Mouse (Mus musculus) liver, embryonic 15.5 days (tissue): ENCODE measurements around the gene Rab39. TPM values are rescaled to one million over a fixed set of nuclear protein-coding genes. Genes with fewer than 3 reads are reported as not detected.
A peak's percentile ranks its signal among the peaks of the same experiment; 100 is the strongest.

Source experiments
- ATAC-seq: fragments of 200-750 bp; cut with Nextera tagmentation; 2 replicates; pipeline ENCODE4 v1.8.0; 2017; ENCODE audit warnings: moderate number of reproducible peaks, mild to moderate bottlenecking, moderate library complexity; ENCODE audit not compliant: insufficient read depth
- H3K27ac ChIP-seq: fragments of 300-500 bp; sonication (generic); replicated peaks from 2 replicates; pipeline ENCODE4 v1.5.1; 2015; ENCODE audit warnings: mild to moderate bottlenecking, inconsistent platforms
- H3K27me3 ChIP-seq: fragments of 300-500 bp; sonication (generic); 2 replicates; pipeline ENCODE4 v1.6.1; 2015; ENCODE audit warnings: mild to moderate bottlenecking, inconsistent platforms
- H3K36me3 ChIP-seq: fragments of 300-500 bp; sonication (generic); replicated peaks from 2 replicates; pipeline ENCODE4 v1.6.1; 2015; ENCODE audit warnings: moderate library complexity, mild to moderate bottlenecking, inconsistent platforms
- H3K4me1 ChIP-seq: fragments of 300-500 bp; sonication (generic); replicated peaks from 2 replicates; pipeline ENCODE4 v1.6.1; 2015; ENCODE audit warnings: inconsistent platforms
- H3K4me2 ChIP-seq: fragments of 300-500 bp; sonication (generic); 2 replicates; pipeline ENCODE4 v1.6.1; 2015; ENCODE audit warnings: moderate library complexity, mild to moderate bottlenecking, inconsistent platforms
- H3K4me3 ChIP-seq: fragments of 300-500 bp; sonication (generic); replicated peaks from 2 replicates; pipeline ENCODE4 v1.5.1; 2015; ENCODE audit warnings: mild to moderate bottlenecking, inconsistent platforms
- H3K9ac ChIP-seq: fragments of 300-500 bp; sonication (generic); 2 replicates; pipeline ENCODE4 v1.6.1; 2015; ENCODE audit warnings: moderate library complexity, mild to moderate bottlenecking, inconsistent platforms
- H3K9me3 ChIP-seq: fragments of 300-500 bp; sonication (generic); replicated peaks from 2 replicates; pipeline ENCODE4 v1.6.1; 2016; ENCODE audit warnings: inconsistent platforms
- WGBS: fragments of 180-500 bp; shearing (Covaris S2); methylation state at CpG from one replicate; pipeline ENCODE4 v1.1.7; 2015; ENCODE audit warnings: mixed read lengths; ENCODE audit not compliant: insufficient replicate concordance; 5-methylcytosine and 5-hydroxymethylcytosine counted together
- polyA plus RNA-seq: library from polyadenylated mRNA; unstranded; fragments of >200 nt; fragmentation: Nextera tagmentation; extraction: Ambion mirVana; gene quantifications from 2 replicates; pipeline ENCODE4 v1.2.1, GENCODE M21; 2015

Rab39 gene
- polyA plus RNA-seq = 0.71 and 0.84 TPM in 2 replicates

DNA sequence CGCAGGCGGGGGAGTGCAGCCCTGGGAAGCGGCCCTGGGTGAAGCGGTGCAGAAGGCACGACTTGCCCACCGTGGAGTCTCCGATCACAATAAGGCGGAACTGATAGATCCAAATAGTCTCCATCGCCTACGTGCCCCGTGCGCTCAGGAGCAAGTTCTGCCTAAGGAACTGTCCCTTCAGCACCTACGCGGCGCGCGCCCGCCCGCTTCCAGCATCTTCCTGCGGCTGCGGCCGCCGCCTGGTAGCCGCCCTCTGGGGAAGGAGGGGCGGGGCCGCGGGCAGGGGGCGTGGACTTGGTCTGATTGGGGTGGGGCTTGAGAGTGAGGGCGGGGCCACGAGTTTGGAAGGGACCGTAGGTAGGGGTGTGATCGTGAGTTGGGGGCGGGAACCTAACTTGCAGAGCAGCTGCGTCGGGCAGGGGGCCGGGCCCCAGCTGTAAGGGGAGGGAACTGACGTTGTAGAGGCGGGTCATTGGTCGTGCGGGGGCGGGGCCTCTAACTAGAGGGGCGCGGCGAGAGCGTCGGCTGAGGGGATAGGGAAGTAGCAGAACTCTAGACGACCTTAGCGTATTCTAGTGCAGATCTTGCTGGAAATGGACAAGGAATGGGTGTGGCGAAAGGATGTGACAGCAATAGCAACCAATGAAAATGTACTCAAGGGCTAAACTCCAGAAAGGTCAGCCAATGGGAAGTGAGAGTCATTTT lies at the start of gene Rab39:
TSS of gene Rab39 (minus strand) at position 241 of the 705 bp plus-strand sequence.
- Histone ChIP-seq H3K4me1 (peaks cover 13% of the 10 kb centered on the region), H3K27me3 (peaks cover 22% of the 10 kb centered on the region), H3K4me2 (peak within 1 kb of the TSS; percentile 65), H3K27ac (no peak within 1 kb of the TSS), H3K9ac (no peak within 1 kb of the TSS; the same call in 1 of the 2 replicates), H3K9me3 (no peaks in the 10 kb centered on the region), H3K4me3 (peak within 1 kb of the TSS; percentile 49), H3K36me3 (no peaks in the 10 kb centered on the region)
- ATAC-seq = peak; percentile 83
- WGBS = 1% methylated on average over 47 of the region's 49 CpGs

DNA sequence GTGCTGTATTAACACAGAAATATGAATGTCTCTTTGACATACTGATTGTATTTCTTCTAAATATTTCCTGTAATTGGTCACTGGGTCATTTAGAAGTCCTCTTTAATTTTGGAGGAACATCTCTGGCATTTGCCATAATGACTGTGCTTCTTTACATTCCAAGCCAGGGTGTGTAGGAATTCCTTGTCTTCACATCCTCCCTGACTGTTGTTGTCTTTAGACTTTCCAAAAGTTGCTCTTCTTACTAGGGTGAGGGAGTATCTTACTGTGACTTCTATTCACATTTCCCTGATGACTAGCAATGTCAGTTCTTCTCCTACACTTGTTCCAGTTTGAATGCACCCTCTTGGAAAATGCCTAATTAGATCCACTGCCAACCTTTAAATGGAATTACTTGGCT lies 48.8 kb upstream of the Rab39 start:
- H3K4me3 ChIP-seq = no peak overlapping the region
- no peak overlapping the region for H3K4me2 ChIP-seq
- no peaks in the 10 kb centered on the region for H3K9me3 ChIP-seq
- H3K9ac ChIP-seq = no peak overlapping the region
- peaks cover 26% of the 10 kb centered on the region for H3K27me3 ChIP-seq
- ATAC-seq = no peak
- no peaks in the 10 kb centered on the region for H3K36me3 ChIP-seq
- no peaks in the 10 kb centered on the region for H3K4me1 ChIP-seq
- no peak overlapping the region for H3K27ac ChIP-seq

DNA sequence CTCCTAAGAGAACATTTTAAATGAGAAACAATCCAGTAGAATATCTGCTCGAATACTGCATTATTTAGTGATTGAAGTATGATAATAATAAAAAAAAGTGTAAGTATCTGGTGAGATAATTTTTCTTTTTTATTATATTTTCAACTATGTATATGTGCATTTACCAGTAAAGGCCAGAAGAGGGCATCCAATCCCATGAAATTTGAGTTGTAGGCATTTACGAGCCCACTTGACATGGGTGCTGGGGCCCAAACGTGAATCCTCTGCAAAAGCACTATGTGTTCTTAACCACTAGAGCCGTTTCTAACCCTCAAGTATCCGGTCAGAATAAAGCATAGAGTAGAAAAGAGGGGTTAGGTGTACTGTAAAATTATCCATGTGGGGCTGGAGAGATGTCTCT lies 44.9 kb upstream of the Rab39 start:
- Histone ChIP-seq H3K9ac (no peak overlapping the region), H3K4me1 (no peaks in the 10 kb centered on the region), H3K4me2 (no peak overlapping the region), H3K36me3 (no peaks in the 10 kb centered on the region), H3K27ac (no peak overlapping the region), H3K4me3 (no peak overlapping the region), H3K27me3 (peaks cover 9% of the 10 kb centered on the region), H3K9me3 (no peaks in the 10 kb centered on the region)
- 26% methylated on average over 5 of the region's 5 CpGs for WGBS
- ATAC-seq = no peak

DNA sequence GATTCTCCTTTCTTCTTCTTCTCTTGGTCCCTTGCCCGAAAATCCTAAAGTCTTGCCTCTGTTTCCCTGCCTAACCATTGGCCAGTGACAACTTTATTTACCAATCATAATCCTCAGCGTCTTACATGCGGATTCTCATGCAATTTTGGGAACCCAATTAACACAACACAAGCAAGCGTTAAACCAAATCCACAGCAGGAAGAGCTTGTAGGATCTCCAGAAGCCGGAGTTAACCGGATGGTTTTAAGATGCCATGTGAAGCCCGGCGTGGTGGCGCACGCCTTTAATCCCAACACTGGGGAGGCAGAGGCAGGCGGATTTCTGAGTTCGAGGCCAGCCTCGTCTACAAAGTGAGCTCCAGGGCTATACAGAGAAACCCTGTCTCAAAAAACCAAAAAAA lies 44.4 kb upstream of the Rab39 start:
- no peak overlapping the region for H3K4me2 ChIP-seq
- H3K36me3 ChIP-seq = no peaks in the 10 kb centered on the region
- no peak for ATAC-seq
- H3K27ac ChIP-seq = no peak overlapping the region
- no peak overlapping the region for H3K4me3 ChIP-seq
- WGBS = 72% methylated on average over 13 of the region's 13 CpGs
- H3K9me3 ChIP-seq = no peaks in the 10 kb centered on the region
- peaks cover 5% of the 10 kb centered on the region for H3K27me3 ChIP-seq
- H3K4me1 ChIP-seq = no peaks in the 10 kb centered on the region
- H3K9ac ChIP-seq = no peak overlapping the region

DNA sequence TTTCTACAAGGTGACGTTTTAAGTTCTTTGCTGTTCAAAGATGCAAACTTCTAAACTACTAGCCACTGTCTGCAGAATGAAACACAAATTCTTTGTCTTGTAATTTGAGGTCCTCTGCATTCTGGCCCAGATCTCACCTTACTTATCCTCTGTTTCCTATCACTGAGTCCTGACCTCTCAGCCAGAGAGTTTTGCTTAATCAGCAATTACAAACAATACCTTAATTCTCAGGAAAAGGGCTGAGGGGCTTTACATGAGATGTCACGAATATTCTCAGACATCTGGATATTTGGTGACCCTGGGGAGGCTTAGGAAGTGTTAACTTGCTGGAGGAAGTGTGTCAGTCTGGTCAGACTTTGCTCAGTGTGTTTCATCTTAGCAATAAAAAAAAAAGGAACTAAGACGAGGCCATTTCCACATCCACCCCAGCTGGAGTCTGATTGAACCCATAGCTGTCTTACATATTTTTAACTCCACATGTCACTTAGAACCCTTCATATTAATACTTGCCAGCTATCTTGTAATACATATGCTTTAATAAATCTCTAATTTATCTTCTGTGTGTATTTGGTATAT lies 34.9 kb upstream of the Rab39 start:
- Histone ChIP-seq H3K27me3 (no peaks in the 10 kb centered on the region), H3K36me3 (no peaks in the 10 kb centered on the region), H3K9ac (no peak overlapping the region), H3K4me2 (no peak overlapping the region), H3K9me3 (no peaks in the 10 kb centered on the region), H3K4me1 (no peaks in the 10 kb centered on the region), H3K27ac (no peak overlapping the region), H3K4me3 (no peak overlapping the region)
- 16% methylated on average over 3 of the region's 3 CpGs for WGBS
- ATAC-seq = no peak

DNA sequence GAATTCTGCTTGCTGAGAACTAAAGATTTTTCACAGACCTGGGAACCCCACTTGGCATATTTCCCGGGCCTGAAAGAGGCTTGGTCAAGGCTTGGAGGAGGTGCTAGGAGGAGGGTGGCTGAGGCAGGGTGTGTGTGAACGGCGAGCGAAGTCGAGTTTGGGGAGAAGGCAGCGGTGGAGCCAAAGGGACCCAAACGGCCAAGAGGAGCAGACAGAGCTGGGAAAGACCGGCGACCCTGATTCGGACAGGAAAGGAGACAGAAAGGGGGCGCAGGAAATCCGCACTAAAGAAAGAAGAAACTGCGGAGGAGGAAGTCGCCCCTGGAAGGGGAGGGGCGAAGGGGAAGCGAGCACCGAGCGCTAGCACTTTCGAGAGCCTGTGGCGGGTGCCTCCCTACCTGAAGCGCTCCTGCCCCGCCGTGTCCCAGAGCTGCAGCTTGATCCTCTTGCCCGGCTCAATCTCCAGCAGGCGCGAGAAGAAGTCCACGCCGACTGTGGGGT lies 491 bp downstream of the Rab39 start:
- H3K4me3 ChIP-seq = peak overlapping the region; percentile 49
- peak; percentile 51 for ATAC-seq
- H3K9me3 ChIP-seq = no peaks in the 10 kb centered on the region
- peaks cover 22% of the 10 kb centered on the region for H3K27me3 ChIP-seq
- peaks cover 13% of the 10 kb centered on the region for H3K4me1 ChIP-seq
- H3K9ac ChIP-seq = no peak overlapping the region; the same call in 1 of the 2 replicates
- H3K36me3 ChIP-seq = no peaks in the 10 kb centered on the region
- WGBS = under 1% methylated on average over 28 of the region's 28 CpGs
- no peak overlapping the region for H3K27ac ChIP-seq
- peak overlapping the region; percentile 65 for H3K4me2 ChIP-seq

DNA sequence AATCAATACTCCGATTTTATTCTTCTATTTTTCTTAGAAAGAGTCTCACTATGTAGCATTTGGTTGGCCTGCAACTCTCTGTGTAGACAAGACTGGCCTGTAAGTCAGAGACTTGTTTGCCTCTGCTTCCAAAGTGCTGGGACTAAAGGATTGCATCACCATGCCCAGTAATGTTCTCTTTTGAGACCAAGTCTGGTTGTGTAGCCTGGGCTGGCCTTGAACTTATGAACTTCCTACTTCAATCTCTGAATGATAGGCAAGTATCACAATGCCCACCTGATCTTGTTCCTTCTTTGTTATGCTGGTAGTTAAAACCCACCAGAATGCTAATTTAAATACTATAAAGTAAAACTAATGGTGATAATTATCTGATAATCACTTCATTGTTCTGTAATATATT lies 3.0 kb downstream of the Rab39 start:
- no peaks in the 10 kb centered on the region for H3K9me3 ChIP-seq
- no peak overlapping the region for H3K27ac ChIP-seq
- no peaks in the 10 kb centered on the region for H3K36me3 ChIP-seq
- peaks cover 22% of the 10 kb centered on the region for H3K27me3 ChIP-seq
- H3K4me2 ChIP-seq = no peak overlapping the region
- no peak overlapping the region for H3K9ac ChIP-seq
- peaks cover 13% of the 10 kb centered on the region for H3K4me1 ChIP-seq
- no peak overlapping the region for H3K4me3 ChIP-seq
- ATAC-seq = no peak
- 62% methylated on average over 1 of the region's 1 CpGs for WGBS

DNA sequence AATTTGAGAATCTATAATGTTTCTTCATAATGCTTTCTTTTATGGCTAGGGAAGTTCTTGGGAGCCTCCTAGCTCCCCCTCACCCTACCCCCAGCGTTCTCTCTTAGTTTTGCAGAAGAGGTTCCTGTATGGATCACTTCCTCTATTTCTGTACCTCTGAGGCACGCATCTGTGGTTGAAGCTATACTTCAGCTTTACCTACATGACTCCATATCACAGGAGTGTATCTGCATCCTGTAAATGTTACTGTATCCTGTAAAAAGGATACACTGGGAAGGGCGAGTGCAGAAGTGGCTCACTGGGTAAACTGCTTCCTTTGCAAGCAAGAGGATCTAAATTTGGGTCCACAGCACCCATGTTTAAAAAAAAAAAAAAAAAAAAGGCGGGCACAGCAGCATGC lies 5.5 kb downstream of the Rab39 start:
- H3K9ac ChIP-seq = no peak overlapping the region
- H3K27ac ChIP-seq = no peak overlapping the region
- no peak overlapping the region for H3K4me3 ChIP-seq
- H3K36me3 ChIP-seq = no peaks in the 10 kb centered on the region
- no peaks in the 10 kb centered on the region for H3K9me3 ChIP-seq
- H3K4me1 ChIP-seq = peaks cover 2% of the 10 kb centered on the region; the same call in 1 of the 2 replicates
- H3K4me2 ChIP-seq = no peak overlapping the region
- H3K27me3 ChIP-seq = peaks cover 10% of the 10 kb centered on the region
- WGBS = 16% methylated on average over 4 of the region's 4 CpGs
- ATAC-seq = no peak

DNA sequence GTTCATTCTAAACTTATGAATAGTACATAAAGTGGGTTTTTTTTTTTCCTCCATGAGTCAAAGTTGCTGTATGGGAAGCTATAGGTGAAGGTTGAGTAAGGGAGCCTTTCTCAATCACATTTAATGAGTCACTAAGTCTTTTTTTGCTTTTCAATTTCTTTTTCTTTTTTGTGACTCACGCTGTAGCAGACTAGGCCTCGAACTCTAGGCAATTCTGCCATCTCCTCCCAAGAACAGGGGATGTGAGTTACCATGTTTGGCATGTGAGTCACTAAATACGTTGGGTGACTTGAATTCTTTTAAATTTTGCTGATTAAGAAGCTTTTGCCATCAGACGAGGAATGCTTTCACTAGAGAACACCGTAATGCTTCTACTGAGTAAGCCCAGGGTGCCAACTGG lies 10.2 kb downstream of the Rab39 start:
- H3K27me3 ChIP-seq = no peaks in the 10 kb centered on the region
- WGBS = 73% methylated on average over 5 of the region's 5 CpGs
- no peak overlapping the region for H3K9ac ChIP-seq
- H3K4me2 ChIP-seq = no peak overlapping the region
- no peak overlapping the region for H3K27ac ChIP-seq
- no peak overlapping the region for H3K4me3 ChIP-seq
- no peak for ATAC-seq
- H3K36me3 ChIP-seq = no peaks in the 10 kb centered on the region
- H3K9me3 ChIP-seq = no peaks in the 10 kb centered on the region
- H3K4me1 ChIP-seq = no peaks in the 10 kb centered on the region

DNA sequence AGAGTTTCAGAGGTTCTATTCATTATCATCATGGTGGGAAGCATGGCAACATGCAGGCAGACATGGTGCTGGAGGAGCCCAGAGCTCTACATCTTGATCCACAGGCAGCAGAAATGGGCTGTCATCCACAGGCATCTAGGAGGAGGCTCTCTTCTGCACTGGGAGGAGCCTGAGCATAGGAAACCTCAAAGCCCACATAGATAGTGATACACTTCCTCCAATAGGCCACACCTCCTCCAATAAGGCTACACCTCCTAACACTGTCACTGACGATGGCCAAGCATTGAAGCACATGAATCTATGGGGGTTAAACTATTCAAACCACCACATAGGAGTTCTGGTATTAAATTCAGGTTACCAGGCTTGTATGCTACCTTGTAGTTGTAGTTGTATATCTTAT lies 12.3 kb downstream of the Rab39 start:
- no peak overlapping the region for H3K4me2 ChIP-seq
- H3K4me3 ChIP-seq = no peak overlapping the region
- no peak overlapping the region for H3K9ac ChIP-seq
- WGBS = 13% methylated on average over 1 of the region's 1 CpGs
- H3K27ac ChIP-seq = no peak overlapping the region
- no peak for ATAC-seq
- H3K4me1 ChIP-seq = no peaks in the 10 kb centered on the region
- no peaks in the 10 kb centered on the region for H3K27me3 ChIP-seq
- H3K9me3 ChIP-seq = no peaks in the 10 kb centered on the region
- no peaks in the 10 kb centered on the region for H3K36me3 ChIP-seq

DNA sequence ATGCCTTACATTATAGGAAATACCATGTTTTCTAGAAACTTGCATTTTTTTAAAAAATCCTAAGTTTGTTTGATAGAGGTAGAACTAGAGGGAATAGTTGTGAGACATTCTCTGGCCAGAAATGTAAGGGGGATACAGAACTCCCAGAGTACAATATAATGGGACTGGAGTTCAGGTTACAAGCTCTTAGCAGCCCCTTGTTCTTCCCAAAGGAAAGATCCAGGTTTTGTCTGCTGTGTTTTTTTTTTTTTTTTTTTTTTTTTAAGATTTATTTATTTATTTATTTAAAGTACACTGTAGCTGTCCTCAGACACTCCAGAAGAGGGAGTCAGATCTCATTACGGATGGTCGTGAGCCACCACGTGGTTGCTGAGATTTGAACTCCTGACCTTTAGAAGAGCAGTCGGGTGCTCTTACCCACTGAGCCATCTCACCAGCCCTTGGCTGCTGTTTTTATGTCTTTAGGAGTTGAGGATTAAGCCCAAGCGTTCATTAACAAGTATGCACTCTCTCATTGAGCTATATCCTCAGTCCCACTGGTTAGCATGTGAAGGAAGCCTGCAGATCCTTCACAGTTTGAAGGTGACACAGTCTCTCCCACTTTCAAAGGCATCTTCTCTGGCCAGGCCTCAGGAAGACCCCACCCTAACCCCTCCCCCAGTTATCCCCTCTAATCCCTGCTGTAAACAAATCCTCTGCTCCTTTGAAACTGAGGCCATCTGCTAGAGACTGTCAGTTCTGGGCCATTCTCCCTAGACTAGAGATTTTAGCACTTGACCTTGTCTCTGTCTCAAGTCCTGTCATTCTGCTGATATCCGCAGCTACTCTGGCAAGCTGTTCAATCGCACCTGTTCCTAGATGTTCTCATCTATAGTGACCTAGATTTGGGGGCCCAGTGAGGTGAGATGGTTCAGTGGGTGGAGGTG lies 14.0 kb downstream of the Rab39 start:
- no peaks in the 10 kb centered on the region for H3K4me1 ChIP-seq
- WGBS = 35% methylated on average over 7 of the region's 7 CpGs
- H3K4me3 ChIP-seq = no peak overlapping the region
- H3K9ac ChIP-seq = no peak overlapping the region
- no peaks in the 10 kb centered on the region for H3K9me3 ChIP-seq
- no peaks in the 10 kb centered on the region for H3K36me3 ChIP-seq
- no peaks in the 10 kb centered on the region for H3K27me3 ChIP-seq
- no peak overlapping the region for H3K27ac ChIP-seq
- ATAC-seq = no peak
- H3K4me2 ChIP-seq = no peak overlapping the region
